Mouse (Mus musculus) gastrocnemius, postnatal 36 days (tissue): ENCODE results near the gene Krtap16-1. TPM values are rescaled to one million over a fixed set of nuclear protein-coding genes. Genes with fewer than 3 reads are reported as not detected.

Experiments
- DNase-seq, 2 experiments: peaks; one replicate each; pipeline ENCODE4 v3.0.0; 2022
- intact Hi-C: fragments of 180-260 bp; cut with DNase I; formaldehyde crosslinking; loops from one replicate; pipeline ENCODE4 v1.15.1; 2025
- long read RNA-seq, 2 experiments: library from polyadenylated mRNA; stranded (forward); transcript quantifications; one replicate each; pipeline ENCODE4 v2.0.0; 2021
- total RNA-seq, 2 experiments: library from RNA; stranded (reverse); gene quantifications; 2 replicates each; pipeline ENCODE4 v1.2.3; 2021

The Krtap16-1 gene
- not detected for total RNA-seq
- long read RNA-seq, experiment 1: 0 reads
- long read RNA-seq, experiment 2: 0 reads

- intact Hi-C loops: no loop called here
- no peak for DNase-seq
These were observed at the start of gene Krtap16-1 for GRCm38 (mm10) chr11:99986180-99986647. Gene Krtap16-1 (minus strand): TSS chr11:99986597.

GRCm38 (mm10) chr11:100029768-100030167 is 43.4 kb upstream of the Krtap16-1 start, which contains the start of gene Krt33b:
Gene Krt33b (minus strand): TSS chr11:100029868.
- intact Hi-C loops: no loop called here
- no peak for DNase-seq

DNA sequence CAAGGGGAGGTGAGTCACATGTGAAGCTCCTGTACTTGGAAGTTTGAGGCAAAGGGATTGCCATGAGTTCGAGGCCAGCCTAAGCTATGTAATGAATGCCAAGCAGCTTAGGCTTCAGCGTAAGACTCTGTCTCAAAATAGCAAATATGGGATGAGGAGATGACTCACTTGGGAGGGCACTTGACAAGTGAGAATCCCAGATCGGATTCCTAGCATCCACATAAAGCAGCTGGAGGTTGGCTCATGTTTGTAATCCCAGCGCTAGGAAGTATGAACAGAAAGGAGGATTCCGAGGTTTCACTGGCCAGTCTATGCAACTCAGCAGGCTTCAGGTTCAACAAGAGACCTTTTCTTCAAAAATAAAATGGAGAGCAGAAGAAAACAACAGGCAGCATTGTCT is 35.0 kb upstream of the Krtap16-1 start:
- intact Hi-C loops: no loop called here
- DNase-seq: no peak

- DNase-seq: no peak
- intact Hi-C loops: no loop called here
These were observed 33.1 kb upstream of the Krtap16-1 start for GRCm38 (mm10) chr11:100019466-100019865.

- no peak for DNase-seq
- intact Hi-C loops: no loop called here
These were observed 29.7 kb upstream of the Krtap16-1 start, which contains the start of gene Krt33a for GRCm38 (mm10) chr11:100016112-100016511. Gene Krt33a (minus strand): TSS chr11:100016212.

- intact Hi-C loops: no loop called here
- no peak for DNase-seq
These were observed 27.3 kb upstream of the Krtap16-1 start for GRCm38 (mm10) chr11:100013691-100014171.

GRCm38 (mm10) chr11:100010682-100011081 is 24.3 kb upstream of the Krtap16-1 start:
- DNase-seq: no peak
- intact Hi-C loops: no loop called here

DNA sequence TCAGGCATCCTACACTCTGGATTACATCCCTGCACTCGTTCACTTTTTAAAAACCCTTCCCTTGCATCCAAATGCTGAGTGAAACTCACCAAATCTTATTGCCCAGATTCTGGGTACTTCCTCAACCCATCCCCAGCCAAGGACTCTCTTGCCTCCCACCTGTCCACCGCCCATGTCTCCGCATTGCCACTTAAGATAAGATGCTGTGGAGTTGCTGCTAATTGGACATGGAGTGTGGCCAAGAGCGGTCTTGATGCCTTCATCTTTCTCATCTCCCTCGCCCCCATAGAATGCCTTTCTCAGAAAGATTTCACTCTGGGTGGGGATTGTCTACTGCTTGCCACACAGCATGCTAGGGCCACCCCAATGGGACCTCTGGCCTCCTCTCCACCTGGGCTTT is 21.9 kb upstream of the Krtap16-1 start:
- DNase-seq: no peak
- intact Hi-C loops: no loop called here

DNA sequence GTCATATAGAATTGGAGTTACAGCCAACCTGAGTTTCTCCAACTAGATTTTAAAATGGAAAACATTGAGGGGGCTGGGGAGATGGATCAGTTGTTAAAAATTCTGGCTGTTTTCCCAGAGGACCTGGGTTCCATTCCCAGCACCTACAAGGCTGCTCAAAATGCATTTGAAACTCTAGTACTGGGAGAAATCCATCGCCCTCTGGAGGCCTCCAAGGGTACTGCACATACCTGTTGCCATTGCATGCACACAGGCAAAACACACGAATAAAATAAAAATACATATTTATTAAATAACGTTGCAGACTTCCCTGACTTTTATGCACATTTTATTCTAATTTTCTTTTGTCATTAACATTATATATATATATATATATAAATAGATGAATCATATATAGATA is 20.2 kb upstream of the Krtap16-1 start:
- no peak for DNase-seq
- intact Hi-C loops: no loop called here

DNA sequence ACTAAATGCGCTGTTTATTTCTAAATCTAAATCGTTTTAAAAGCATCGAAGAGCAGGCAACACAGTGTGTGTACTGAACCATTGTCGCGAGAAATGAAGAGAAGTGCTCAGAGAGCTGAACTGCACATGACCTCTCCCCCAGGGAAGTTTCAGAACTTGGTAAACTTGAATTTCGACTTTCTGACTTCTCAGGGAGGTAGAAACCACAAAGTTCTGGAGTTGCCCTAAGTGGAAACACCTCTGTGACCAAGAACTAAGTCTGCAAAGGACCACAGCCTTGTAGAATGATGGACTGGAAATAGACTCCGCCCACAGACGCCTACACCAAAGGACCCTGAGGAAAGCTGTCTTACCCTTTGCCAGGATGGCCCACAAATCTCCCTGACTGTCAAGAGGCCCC is 19.5 kb upstream of the Krtap16-1 start:
- intact Hi-C loops: loop anchor here (2.0 kb wide), 1 partner anchor 541 kb away; no protein-coding TSS in a partner anchor
- DNase-seq: no peak

DNA sequence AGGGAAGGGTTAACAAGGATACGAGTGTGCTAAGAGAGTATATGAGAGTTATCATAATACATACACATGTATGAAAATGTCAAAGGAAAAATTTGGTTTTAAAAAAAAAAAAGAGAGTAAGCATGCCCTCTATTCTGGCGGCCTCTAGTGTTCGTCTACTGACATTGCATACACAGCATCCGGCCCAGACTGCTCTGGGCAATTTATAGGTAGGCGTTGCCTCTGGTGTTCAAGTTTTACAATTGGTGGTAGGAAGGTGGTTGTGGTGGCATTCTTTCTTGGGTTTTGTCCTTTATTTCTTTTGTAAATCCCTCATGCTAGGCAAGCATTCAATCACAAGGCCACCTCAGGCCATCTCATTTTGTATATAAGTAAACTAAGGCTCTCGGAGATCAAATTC is 18.4 kb upstream of the Krtap16-1 start:
- DNase-seq: no peak
- intact Hi-C loops: loop anchor here (2.0 kb wide), 1 partner anchor 540 kb away; no protein-coding TSS in a partner anchor

- DNase-seq: no peak
- intact Hi-C loops: no loop called here
These were observed 12.7 kb upstream of the Krtap16-1 start for GRCm38 (mm10) chr11:99999091-99999490.

- intact Hi-C loops: no loop called here
- no peak for DNase-seq
These were observed 7.9 kb upstream of the Krtap16-1 start for GRCm38 (mm10) chr11:99994384-99994661.

GRCm38 (mm10) chr11:99993620-99994383 is 7.4 kb upstream of the Krtap16-1 start, which contains the start of gene Krtap17-1:
Gene Krtap17-1 (minus strand): TSS chr11:99993994.
- intact Hi-C loops: no loop called here
- DNase-seq: no peak

DNA sequence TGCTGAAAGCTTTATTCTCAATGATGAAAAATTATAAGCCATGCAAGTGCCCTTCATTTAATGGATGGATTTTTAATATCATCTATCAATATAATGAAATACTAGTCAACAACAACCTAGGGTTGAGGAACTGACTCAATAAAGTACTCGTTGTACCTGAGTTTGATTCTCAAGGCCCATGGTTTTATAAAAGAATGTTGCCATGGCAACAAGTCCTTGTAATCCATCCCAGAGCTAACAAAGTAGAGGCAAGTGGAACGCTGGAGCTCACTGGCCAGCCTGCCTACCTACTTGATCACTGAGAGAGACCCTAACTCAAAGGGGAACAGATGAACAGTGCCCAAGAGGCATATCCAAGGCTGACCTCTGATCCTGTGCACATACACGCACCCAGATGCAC is 4.2 kb upstream of the Krtap16-1 start:
- intact Hi-C loops: no loop called here
- no peak for DNase-seq

DNA sequence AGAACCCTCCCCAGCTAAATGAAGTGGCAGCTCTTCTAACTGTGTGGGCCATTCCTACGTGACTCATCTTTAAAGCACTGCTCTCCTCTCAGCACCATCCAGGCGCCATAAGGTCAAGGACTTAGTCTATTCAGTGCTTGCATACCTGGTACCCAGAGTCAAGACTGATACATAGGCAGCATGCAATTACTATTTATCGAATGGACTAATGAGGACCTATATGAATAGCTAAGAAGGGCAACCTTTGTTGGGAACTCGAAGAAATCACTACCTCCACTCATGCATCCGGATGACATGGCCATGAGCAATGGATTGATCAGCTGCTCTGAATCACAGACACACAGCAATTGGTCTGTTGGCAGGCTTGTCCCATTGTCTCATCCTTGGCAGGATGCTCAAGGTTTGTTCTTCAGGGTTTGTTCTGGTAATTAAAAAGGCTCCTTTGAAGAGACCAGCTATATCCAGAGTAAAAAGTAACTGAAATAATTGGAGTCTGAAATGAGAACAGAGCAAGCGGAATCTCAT is 3.5 kb upstream of the Krtap16-1 start:
- no peak for DNase-seq
- intact Hi-C loops: no loop called here

DNA sequence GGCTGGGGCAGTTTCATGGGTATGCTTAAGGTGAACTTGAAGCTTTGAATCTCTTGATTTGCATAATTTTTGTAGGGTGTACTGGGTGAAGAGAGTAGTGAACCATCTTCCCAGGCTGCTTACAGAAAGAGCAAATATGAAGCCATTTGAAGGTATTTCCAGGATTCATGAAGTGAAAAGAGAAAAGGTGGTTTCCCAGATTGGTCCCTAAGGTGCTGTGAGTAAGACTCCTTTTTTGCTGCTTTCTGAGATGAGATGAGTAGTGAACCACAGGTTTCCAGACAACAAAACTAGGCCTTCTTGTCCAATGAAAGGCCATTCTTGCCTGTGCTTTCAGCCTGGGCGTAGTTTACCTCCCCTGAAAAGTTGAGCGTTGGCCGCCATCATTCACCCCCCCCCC is 2.1 kb upstream of the Krtap16-1 start:
- DNase-seq: no peak
- intact Hi-C loops: no loop called here

DNA sequence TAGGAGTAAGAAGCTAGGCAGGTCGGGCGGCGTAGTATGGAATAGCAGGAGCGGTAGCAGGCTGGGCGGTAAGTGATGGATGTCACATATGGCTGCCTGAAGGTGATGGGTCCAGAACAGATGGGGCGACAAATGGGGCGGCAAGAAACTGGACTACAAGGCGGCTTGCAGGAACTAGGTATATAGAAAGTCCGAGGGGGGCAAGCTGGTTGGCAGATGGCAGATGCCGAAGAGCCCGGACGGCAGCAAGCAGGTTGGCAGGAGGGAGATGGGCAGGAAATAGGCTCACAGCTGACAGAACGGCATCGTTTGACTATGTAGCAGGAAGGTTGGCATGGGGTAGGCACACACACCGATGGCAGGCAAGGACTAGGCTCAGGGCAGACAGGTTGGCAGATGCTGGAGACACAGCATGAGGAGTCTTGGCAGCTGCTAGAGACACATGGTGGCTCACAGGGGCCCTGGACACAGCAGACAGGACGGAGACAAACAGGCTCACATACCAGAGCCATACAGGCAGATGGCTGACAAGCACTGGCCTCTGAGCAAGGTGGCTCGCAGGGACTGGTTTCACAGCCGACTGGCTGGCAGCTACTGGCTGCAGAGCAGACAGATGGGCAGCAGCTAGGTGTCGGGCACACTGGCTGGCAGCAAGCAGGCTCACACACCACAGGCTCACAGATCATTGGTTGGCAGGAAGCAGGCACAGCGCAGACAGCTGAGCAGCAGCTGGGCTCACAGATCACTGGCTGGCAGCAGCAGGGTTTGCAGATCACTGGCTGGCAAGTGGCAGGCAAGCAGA is 905 bp downstream of the Krtap16-1 start:
- intact Hi-C loops: no loop called here
- DNase-seq: peak; percentile 18 to 27

DNA sequence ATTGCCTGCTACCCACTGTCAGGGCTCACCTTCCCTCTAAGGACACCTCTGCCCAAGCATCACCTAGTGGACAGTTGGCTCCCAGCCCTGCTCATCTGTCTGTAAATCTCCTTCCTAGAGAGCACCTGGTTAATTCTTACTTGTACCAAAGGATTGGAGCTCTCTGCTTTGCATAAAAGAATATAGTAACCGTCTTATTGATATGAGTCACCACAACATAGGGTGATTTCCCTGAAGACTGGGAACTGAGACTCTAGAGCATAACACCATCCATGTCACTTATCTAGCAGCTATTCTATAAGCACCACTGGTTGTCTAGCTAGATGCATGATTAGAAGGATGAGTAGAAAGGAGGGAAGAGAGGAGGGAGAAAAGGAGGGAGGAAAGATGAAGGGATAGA is 3.0 kb downstream of the Krtap16-1 start:
- intact Hi-C loops: no loop called here
- DNase-seq: no peak

DNA sequence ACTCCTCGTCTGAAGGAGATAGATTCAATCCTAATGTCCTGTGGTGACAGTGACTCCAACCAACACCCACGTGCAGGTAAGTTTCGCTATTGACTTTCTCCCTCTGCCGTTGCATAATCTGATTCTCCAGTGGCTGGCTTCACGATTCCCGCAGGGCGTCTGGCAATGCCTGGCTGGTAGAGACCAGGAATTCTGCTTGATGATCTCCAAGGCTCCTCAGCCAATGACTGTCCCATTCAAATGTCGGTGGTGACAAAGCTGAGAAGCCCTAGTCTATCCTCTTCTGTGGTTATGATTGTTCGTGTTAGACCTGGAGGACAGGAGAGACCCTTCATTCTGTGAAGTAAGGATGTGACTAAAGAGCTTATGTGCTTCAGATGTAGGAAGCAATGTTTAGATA is 3.7 kb downstream of the Krtap16-1 start:
- no peak for DNase-seq
- intact Hi-C loops: no loop called here

GRCm38 (mm10) chr11:99978953-99979352 is 7.4 kb downstream of the Krtap16-1 start, which contains the start of gene Krtap29-1:
Gene Krtap29-1 (minus strand): TSS chr11:99979053.
- DNase-seq: no peak
- intact Hi-C loops: no loop called here
